8 mouse cellular contexts compared by ENCODE assay signal in the genomic region with DNA sequence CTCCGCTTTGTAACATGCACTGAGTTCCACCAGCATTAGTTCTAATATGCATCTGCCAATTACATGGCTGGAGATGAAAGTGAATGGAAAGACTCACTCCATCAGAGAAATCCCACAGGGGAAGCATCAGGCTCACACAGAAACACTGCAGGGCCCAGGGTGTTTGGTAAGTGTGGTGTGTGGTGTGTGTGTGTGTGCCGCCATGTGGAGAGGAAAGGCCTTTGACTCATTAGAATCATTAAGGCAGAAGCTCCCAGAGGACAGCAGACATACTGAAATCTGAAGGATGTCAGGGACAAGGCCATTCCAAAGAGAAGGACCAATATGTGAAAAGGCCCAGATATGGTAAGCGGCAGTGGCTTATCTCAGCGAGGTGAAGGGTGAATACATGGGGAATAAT.
"Had no signal": no experiment of that assay in that cellular context is flagged by ENCODE, and none has a peak within 500 bp of the region (broad histone marks: within the 10 kb centered on the region; RNA-seq: fewer than 3 reads in every experiment).

No protein-coding gene starts in this region.

- H3K9me3 ChIP-seq: limb, embryonic 13.5 days had no signal

- H3K27me3 ChIP-seq: limb, embryonic 13.5 days had no signal

- H3K9ac ChIP-seq: limb, embryonic 13.5 days; liver, embryonic 14.5 days had no signal

- H3K4me3 ChIP-seq: limb, embryonic 13.5 days had no signal

- DNase-seq: kidney, adult 18-20 months; kidney, postnatal 10 days; left cerebral cortex, postnatal 4 days; lung, adult 18-20 months; right cerebral cortex, postnatal 25 days; thymus, postnatal 36 days had no signal

- H3K4me2 ChIP-seq: limb, embryonic 13.5 days had no signal

- H3K27ac ChIP-seq: limb, embryonic 13.5 days; liver, embryonic 14.5 days had no signal
